Mouse (Mus musculus): Measurements from ENCODE around the gene Itgad. TPM values are rescaled to one million over a fixed set of nuclear protein-coding genes. Genes with fewer than 3 reads are reported as not detected.
A peak's percentile ranks its signal among the peaks of the same experiment; 100 is the strongest.

Gene Itgad
- total and polyA plus RNA-seq, 2 experiments from 2014 or later: 0.05 to 0.39 TPM

DNA sequence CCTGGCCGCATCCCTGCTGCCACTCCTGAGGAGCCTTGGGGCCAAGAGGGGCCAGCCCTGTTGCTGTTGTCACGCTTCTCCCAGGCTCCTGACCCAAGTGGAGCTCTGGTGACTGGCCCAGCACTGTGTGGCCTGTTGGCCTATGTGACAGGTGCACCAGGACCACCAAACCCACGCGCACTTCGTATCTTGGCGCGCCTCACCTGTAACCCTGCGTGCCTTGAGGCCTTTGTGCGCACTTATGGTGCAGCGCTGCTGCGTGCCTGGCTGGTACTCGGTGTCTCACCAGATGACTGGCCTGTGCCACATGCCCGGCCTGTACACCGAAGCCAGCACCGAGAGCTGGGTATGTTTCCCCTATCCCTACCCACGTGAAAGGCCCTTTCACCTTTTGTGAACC lies 88.2 kb downstream of the Itgad start:
- ATAC-seq (no peak), DNase-seq (no peak)
- no peak overlapping the region for H3K4me2 ChIP-seq (ENCODE audit: low read depth)
- H3K9ac ChIP-seq: no peak overlapping the region
- WGBS: 97% methylated on average over 16 of the region's 16 CpGs
- no peak overlapping the region for H3K4me3 ChIP-seq (ENCODE audit: low read depth, low read length)
- no peaks in the 10 kb centered on the region for H3K27me3 ChIP-seq (ENCODE audit: insufficient read depth, low read length)
- no peak overlapping the region for H3K27ac ChIP-seq (ENCODE audit: low read depth, low read length)
- H3K36me3 ChIP-seq (ENCODE audit: insufficient read depth): peaks cover 34% of the 10 kb centered on the region
- no peaks in the 10 kb centered on the region for H3K9me3 ChIP-seq (ENCODE audit: low read length)
- no peak for TF ChIP-seq CTCF (IDR thresholded peaks at IDR 0.05; ENCODE audit: low read depth)
- H3K4me1 ChIP-seq (ENCODE audit: insufficient read depth): no peaks in the 10 kb centered on the region; the same call in 1 of the 2 replicates

DNA sequence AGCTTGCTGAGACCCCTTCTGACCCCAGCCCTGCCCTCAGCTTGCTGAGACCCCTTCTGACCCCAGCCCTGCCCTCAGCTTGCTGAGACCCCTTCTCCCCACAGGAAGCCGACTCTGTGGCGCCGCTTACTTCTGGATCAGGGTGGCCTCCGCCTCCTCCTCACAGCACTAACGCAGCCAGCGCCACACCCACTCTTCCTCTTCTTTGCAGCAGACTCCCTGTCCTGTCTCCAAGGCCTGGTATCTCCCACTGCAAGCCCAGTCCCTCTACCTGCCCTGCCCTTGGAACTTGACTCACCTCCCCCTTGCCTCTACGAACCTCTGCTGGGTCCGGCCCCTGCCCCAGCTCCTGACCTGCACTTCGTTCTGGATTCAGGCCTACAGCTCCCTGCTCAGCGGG lies 89.7 kb downstream of the Itgad start:
- H3K9me3 ChIP-seq (ENCODE audit: low read length): no peaks in the 10 kb centered on the region
- H3K4me2 ChIP-seq (ENCODE audit: low read depth): no peak overlapping the region
- no peaks in the 10 kb centered on the region for H3K27me3 ChIP-seq (ENCODE audit: insufficient read depth, low read length)
- ATAC-seq (no peak), DNase-seq (no peak)
- H3K27ac ChIP-seq (ENCODE audit: low read depth, low read length): no peak overlapping the region
- no peaks in the 10 kb centered on the region; the same call in 1 of the 2 replicates for H3K4me1 ChIP-seq (ENCODE audit: insufficient read depth)
- no peak for TF ChIP-seq CTCF (IDR thresholded peaks at IDR 0.05; ENCODE audit: low read depth)
- no peak overlapping the region for H3K9ac ChIP-seq
- WGBS: 70% methylated on average over 10 of the region's 10 CpGs
- no peak overlapping the region for H3K4me3 ChIP-seq (ENCODE audit: low read depth, low read length)
- peaks cover 34% of the 10 kb centered on the region for H3K36me3 ChIP-seq (ENCODE audit: insufficient read depth)

DNA sequence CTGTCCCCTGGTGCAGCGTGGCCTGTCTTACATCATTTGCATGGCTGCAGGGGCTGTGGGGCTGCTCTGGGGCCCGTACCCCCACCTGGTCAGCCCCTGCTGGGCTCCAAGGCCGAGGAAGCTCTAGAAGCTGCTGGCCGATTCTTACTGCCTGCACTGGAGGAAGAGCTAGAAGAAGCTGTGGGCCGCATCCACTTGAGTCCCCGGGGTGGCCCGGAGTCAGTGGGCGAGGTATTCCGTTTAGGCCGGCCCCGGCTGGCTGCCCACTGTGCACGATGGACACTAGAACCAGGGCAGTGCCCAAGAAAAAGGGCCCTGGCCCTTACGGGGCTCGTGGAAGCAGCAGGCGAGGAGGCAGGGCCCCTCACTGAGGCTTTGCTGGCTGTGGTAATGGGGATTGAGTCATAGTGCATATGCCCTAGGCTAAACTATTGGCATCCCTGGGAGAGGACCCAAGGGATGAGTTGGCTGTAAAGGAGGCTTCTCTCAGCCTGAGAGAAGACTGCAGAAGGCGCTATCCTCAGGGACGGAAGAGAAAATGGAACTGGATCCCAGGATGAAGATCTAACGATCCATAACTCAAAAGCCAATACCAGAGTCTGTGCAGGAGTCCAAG lies 90.3 kb downstream of the Itgad start:
- no peak overlapping the region for H3K9ac ChIP-seq
- no peak overlapping the region for H3K4me3 ChIP-seq (ENCODE audit: low read depth, low read length)
- no peak for TF ChIP-seq CTCF (IDR thresholded peaks at IDR 0.05; ENCODE audit: low read depth)
- H3K36me3 ChIP-seq (ENCODE audit: insufficient read depth): peaks cover 39% of the 10 kb centered on the region
- H3K27ac ChIP-seq (ENCODE audit: low read depth, low read length): no peak overlapping the region
- DNase-seq (no peak), ATAC-seq (no peak)
- WGBS: 87% methylated on average over 18 of the region's 18 CpGs
- no peak overlapping the region for H3K4me2 ChIP-seq (ENCODE audit: low read depth)
- no peaks in the 10 kb centered on the region for H3K4me1 ChIP-seq (ENCODE audit: insufficient read depth)
- no peaks in the 10 kb centered on the region for H3K27me3 ChIP-seq (ENCODE audit: insufficient read depth, low read length)
- H3K9me3 ChIP-seq (ENCODE audit: low read length): no peaks in the 10 kb centered on the region

DNA sequence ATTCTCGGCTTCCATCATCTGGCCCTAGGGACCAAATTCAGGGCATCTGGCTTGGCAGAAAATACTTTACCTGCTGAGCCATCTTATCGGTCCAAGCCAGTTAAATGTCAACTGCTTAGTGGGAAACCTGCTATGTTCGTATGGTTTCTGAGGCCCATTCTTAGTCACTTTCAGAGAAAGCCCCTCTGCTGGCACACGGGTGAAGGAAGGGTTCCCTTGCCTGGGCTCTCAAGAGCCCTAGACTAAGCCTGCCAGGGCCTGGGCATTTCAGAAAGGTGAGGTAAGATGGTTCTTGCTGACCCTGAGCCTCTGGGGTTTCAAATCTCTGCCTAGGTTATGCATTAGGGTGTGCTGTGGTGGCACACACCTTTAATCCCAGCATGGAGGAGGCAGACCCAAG lies 91.4 kb downstream of the Itgad start:
- H3K27me3 ChIP-seq (ENCODE audit: insufficient read depth, low read length): no peaks in the 10 kb centered on the region; the same call in 1 of the 2 replicates
- no peaks in the 10 kb centered on the region for H3K4me1 ChIP-seq (ENCODE audit: insufficient read depth)
- no peak overlapping the region for H3K4me2 ChIP-seq (ENCODE audit: low read depth)
- H3K27ac ChIP-seq (ENCODE audit: low read depth, low read length): no peak overlapping the region
- H3K36me3 ChIP-seq (ENCODE audit: insufficient read depth): peaks cover 36% of the 10 kb centered on the region
- H3K4me3 ChIP-seq (ENCODE audit: low read depth, low read length): no peak overlapping the region
- WGBS: 88% methylated on average over 4 of the region's 4 CpGs
- no peak overlapping the region for H3K9ac ChIP-seq
- no peak for DNase-seq
- ATAC-seq: no peak
- no peak for TF ChIP-seq CTCF (IDR thresholded peaks at IDR 0.05; ENCODE audit: low read depth)
- no peaks in the 10 kb centered on the region for H3K9me3 ChIP-seq (ENCODE audit: low read length)

DNA sequence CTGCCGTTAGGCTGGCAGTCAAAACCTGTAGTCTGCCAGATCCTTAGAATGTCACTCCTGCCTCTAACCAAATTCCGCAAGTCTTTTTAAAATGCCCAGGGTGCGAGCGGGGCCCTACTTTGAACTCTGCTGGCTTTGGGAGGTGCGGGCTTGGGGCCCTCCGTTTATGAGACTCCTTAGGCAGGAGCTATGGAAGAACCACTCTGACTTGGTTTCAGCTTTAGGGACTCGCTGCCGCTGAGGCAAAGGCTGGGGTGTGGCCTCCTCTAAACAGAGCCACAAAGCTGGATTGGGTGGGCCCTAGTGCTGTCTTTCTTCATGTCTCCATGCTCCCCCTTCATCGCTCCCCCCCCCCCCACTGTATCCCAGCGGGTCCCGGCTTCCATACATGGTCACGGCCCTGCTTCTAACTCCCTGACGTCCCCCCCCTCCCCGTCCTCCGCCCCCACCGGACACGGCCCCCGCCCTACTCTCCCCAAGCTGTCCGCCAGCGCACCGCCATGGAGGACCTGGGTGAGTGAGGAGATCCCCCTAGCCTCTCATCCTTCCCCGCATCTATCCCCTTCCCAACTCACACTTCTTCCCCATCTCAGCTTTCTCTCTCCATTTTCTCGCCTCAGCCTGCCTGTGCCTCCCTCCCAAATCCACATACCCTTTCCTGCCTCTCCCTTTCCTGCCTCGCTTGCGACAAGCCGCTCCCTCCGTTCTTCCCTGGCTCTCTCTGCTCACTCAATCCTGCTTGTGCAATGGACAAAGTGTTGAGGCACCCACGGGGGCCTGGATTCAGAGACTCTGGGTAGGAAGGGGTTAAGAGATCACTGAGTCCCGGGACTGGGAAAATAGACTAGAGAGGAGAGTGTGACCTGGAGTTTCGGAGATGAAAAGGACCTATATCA lies 92.6 kb downstream of the Itgad start, which contains the start of gene Tgfb1i1:
Gene Tgfb1i1 (plus strand): TSS at position 317 of the 896 bp plus-strand sequence.
- ATAC-seq (peak; percentile 75), DNase-seq (peak; percentile 66)
- Histone ChIP-seq H3K4me1 (ENCODE audit: insufficient read depth) (no peaks in the 10 kb centered on the region), H3K4me2 (ENCODE audit: low read depth) (peak within 1 kb of the TSS; percentile 61), H3K4me3 (ENCODE audit: low read depth, low read length) (peak within 1 kb of the TSS; percentile 40), H3K27me3 (ENCODE audit: insufficient read depth, low read length) (peaks cover 5% of the 10 kb centered on the region; the same call in 1 of the 2 replicates), H3K9me3 (ENCODE audit: low read length) (no peaks in the 10 kb centered on the region), H3K27ac (ENCODE audit: low read depth, low read length) (peak within 1 kb of the TSS; percentile 81), H3K36me3 (ENCODE audit: insufficient read depth) (peaks cover 28% of the 10 kb centered on the region), H3K9ac (peak within 1 kb of the TSS; percentile 61)
- no peak for TF ChIP-seq CTCF (IDR thresholded peaks at IDR 0.05; ENCODE audit: low read depth)
- 3% methylated on average over 28 of the region's 30 CpGs for WGBS

DNA sequence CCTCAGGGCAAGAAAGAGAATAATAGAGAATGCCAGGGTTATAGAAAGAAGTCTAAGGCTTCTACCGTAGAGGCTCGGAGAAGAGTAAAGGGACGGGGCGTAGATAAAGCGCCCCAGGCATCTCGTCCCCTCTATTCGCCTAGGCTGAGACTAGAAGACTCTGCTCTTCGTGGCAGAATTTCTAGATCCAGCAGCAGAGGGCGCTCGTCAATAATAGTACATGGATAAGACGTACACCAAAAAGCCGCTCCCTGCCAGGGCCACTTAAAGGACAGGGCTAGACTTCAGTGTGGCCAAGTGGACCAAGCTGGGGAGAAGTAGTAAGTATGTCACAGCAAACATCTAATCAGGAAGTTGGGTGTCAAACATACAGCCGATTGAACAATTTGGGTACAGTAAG lies 93.3 kb downstream of the Itgad start:
- peaks cover 27% of the 10 kb centered on the region for H3K36me3 ChIP-seq (ENCODE audit: insufficient read depth)
- ATAC-seq (peak; percentile 86), DNase-seq (peak; percentile 94)
- 0 out of 2 replicates have a peak, but pooled peaks cover 2% of the 10 kb centered on the region for H3K4me1 ChIP-seq (ENCODE audit: insufficient read depth)
- peak; percentile 83 for TF ChIP-seq CTCF (IDR thresholded peaks at IDR 0.05; ENCODE audit: low read depth)
- peak overlapping the region; percentile 61 for H3K4me2 ChIP-seq (ENCODE audit: low read depth)
- whole genome bisulfite sequencing: 3% methylated on average over 13 of the region's 13 CpGs
- peak overlapping the region; percentile 81 for H3K27ac ChIP-seq (ENCODE audit: low read depth, low read length)
- peaks cover 5% of the 10 kb centered on the region; the same call in 1 of the 2 replicates for H3K27me3 ChIP-seq (ENCODE audit: insufficient read depth, low read length)
- peak overlapping the region; percentile 61 for H3K9ac ChIP-seq
- peak overlapping the region; percentile 40 for H3K4me3 ChIP-seq (ENCODE audit: low read depth, low read length)
- H3K9me3 ChIP-seq (ENCODE audit: low read length): no peaks in the 10 kb centered on the region

Data from forebrain, postnatal 0 days (tissue).